Mouse (Mus musculus) heart, embryonic 13.5 days (tissue): ENCODE data around the gene Rph3a. TPM values are rescaled to one million over a fixed set of nuclear protein-coding genes. Genes with fewer than 3 reads are reported as not detected.

ENCODE experiments used
- polyA plus RNA-seq: library from polyadenylated mRNA; unstranded; fragments of >200 nt; fragmentation: Nextera tagmentation; extraction: Ambion mirVana; gene quantifications from 2 replicates; pipeline ENCODE4 v1.2.1, GENCODE M21; 2015

Gene Rph3a
- polyA plus RNA-seq, 1 experiment from 2014 or later = not detected

Other genes with a start within 250 kb of the Rph3a start
- gene Oas3, start 232.4 kb downstream of the Rph3a start, polyA plus RNA-seq = 0.18 and 0.37 TPM in 2 replicates
- gene Oas1e, start 214.6 kb downstream of the Rph3a start, polyA plus RNA-seq = not detected in 2 replicates
- gene Oas1c, start 197.6 kb downstream of the Rph3a start, polyA plus RNA-seq = 0.29 and 0.55 TPM in 2 replicates
- gene Oas1f, start 162.7 kb downstream of the Rph3a start, polyA plus RNA-seq = not detected in 2 replicates
- not detected in 2 replicates for gene Oas1h, start 148.7 kb downstream of the Rph3a start, polyA plus RNA-seq
- gene Oas1g, start 122.5 kb downstream of the Rph3a start, polyA plus RNA-seq = 0.20 and 0.24 TPM in 2 replicates
- 1.1 and 1.6 TPM in 2 replicates for gene Oas1a, start 102.6 kb downstream of the Rph3a start, polyA plus RNA-seq
- not detected in 2 replicates for gene Oas1d, start 95.6 kb downstream of the Rph3a start, polyA plus RNA-seq
- gene Ptpn11, start 181.3 kb upstream of the Rph3a start, polyA plus RNA-seq = 18.4 and 20.0 TPM in 2 replicates
- gene Rpl6, start 194.4 kb upstream of the Rph3a start, polyA plus RNA-seq = 368 and 390 TPM in 2 replicates
- gene Hectd4, start 210.1 kb upstream of the Rph3a start, polyA plus RNA-seq = 2.8 and 3.3 TPM in 2 replicates